Mouse (Mus musculus): ENCODE data around the gene Mcrip1. TPM values are rescaled to one million over a fixed set of nuclear protein-coding genes. Genes with fewer than 3 reads are reported as not detected.
"Not testable (repeated sequence)": the region's sequence is repeated elsewhere in the genome, so short reads cannot be mapped to it uniquely, and the experiment has no call there.

Mcrip1 gene
- polyA plus RNA-seq (2016; fragmentation: Nextera tagmentation; extraction: Ambion mirVana) = 210 and 219 TPM in 2 replicates

DNA sequence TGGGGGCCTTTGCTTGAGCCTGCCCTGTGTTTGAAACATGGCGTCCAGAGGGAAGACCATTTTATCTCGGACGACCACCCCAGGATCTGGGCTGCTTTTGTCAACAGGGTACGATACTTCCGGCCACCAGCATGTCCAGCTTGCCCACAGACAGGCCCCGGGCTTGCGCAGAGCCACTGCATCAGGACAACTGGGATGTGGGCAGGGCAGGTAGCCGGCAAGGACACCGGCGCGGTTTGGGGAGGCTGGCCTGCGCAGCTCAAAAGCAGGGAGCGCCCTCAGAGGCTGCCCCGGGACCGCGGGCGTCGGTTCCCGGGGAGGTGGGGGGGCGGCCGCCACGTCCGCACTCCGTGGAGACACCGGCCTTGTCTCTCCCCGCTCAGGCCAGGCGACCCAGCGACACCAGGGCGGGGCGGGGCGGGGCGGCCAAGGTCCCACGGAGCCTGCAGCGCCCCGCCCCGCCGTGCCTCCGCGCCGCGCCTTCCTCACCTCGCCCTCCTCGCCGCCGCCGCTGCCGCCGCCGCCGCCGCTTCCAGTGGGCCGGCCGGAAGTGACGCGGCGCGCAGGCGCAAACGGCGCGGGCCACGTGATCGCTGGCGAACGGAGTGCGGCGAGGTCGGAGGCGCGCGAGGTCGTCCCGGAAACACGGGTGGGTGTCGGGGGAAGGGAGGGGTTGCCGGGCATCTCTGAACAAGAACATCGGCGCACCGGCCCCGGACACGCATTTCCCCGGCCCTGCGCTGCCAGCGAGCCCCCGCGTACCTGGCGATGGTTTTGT, at the start of gene Mcrip1:
Mcrip1 (minus strand) TSS at position 560 of the 778 bp plus-strand sequence.
- H3K36me3 ChIP-seq = peaks cover 7% of the 10 kb centered on the region
- peak within 1 kb of the TSS; percentile 90 for H3K4me3 ChIP-seq
- peak within 1 kb of the TSS; percentile 94 for H3K4me2 ChIP-seq (replicated peaks)
- H3K27ac ChIP-seq = peak within 1 kb of the TSS; percentile 83
- peaks cover 26% of the 10 kb centered on the region for H3K4me1 ChIP-seq
- H3K27me3 ChIP-seq = no peaks in the 10 kb centered on the region
- H3K9ac ChIP-seq = peak within 1 kb of the TSS; percentile 98
- H3K9me3 ChIP-seq (replicated peaks) = no peaks in the 10 kb centered on the region
- WGBS = under 1% methylated on average over 70 of the region's 87 CpGs
- ATAC-seq (ENCODE audit: low FRiP score) = peak; percentile 87

- Histone ChIP-seq H3K36me3 (peaks cover 52% of the 10 kb centered on the region), H3K27ac (peak overlapping the region; percentile 91)
- ATAC-seq (ENCODE audit: low FRiP score) = no peak
Measured at GRCm38 (mm10) chr11:120598990-120599549, 49.5 kb upstream of the Mcrip1 start.

DNA sequence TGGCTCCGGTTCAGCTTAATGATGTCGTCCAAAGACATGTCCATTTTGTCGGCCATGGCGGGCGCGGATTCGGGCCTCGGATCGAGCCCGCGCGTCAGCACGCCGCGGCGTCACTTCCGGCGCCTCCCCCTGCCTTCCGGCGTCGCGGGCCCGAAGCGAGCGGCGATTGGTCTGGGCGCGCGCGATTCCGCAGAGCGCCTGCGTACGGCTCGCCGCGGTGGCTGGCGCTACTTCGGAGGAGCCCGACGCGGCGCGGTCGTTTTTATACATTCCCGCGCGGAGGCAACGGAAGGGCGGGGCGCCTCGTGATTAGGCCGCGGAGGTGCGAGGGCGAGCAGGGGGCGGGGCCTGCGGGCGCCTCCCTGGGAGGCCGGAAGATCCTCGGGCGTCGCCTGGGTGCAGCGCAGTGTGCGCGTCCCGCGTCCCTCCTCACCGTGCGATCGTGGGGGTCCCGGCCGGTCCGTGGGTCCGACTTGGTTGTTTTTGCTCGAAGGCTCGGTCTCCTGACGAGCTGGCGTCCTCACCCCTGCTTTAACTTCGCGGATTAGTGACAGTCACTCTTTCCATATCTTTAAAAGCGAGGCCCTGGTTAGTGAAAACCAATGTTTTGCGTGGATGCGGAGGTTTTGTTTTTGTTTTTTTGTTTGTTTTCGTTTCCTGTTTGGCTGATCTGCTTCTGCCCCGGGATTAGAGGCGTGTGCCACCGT, 48.9 kb upstream of the Mcrip1 start, which contains the start of the genes Alyref and Anapc11:
Alyref (minus strand) TSS at position 83 of the 707 bp plus-strand sequence.
Anapc11 (plus strand) TSS at position 139 of the 707 bp plus-strand sequence.
- peak; percentile 97 for ATAC-seq (ENCODE audit: low FRiP score)
- under 1% methylated on average over 88 of the region's 88 CpGs for WGBS
- Histone ChIP-seq H3K9me3 (replicated peaks) (no peaks in the 10 kb centered on the region), H3K4me2 (replicated peaks) (peak within 1 kb of the TSS; percentile 96), H3K4me3 (peak within 1 kb of the TSS; percentile 83), H3K27me3 (no peaks in the 10 kb centered on the region), H3K27ac (peak within 1 kb of the TSS; percentile 91), H3K9ac (peak within 1 kb of the TSS; percentile 93), H3K4me1 (peaks cover 21% of the 10 kb centered on the region), H3K36me3 (peaks cover 52% of the 10 kb centered on the region)

More at GRCm38 (mm10) chr11:120598990-120599549, 49.5 kb upstream of the Mcrip1 start:
- peak overlapping the region; percentile 93 for H3K9ac ChIP-seq
- H3K4me1 ChIP-seq = peaks cover 21% of the 10 kb centered on the region
- H3K9me3 ChIP-seq (replicated peaks) = no peaks in the 10 kb centered on the region
- 44% methylated on average over 17 of the region's 17 CpGs for WGBS
- H3K4me3 ChIP-seq = peak overlapping the region; percentile 83
- peak overlapping the region; percentile 96 for H3K4me2 ChIP-seq (replicated peaks)
- H3K27me3 ChIP-seq = no peaks in the 10 kb centered on the region

DNA sequence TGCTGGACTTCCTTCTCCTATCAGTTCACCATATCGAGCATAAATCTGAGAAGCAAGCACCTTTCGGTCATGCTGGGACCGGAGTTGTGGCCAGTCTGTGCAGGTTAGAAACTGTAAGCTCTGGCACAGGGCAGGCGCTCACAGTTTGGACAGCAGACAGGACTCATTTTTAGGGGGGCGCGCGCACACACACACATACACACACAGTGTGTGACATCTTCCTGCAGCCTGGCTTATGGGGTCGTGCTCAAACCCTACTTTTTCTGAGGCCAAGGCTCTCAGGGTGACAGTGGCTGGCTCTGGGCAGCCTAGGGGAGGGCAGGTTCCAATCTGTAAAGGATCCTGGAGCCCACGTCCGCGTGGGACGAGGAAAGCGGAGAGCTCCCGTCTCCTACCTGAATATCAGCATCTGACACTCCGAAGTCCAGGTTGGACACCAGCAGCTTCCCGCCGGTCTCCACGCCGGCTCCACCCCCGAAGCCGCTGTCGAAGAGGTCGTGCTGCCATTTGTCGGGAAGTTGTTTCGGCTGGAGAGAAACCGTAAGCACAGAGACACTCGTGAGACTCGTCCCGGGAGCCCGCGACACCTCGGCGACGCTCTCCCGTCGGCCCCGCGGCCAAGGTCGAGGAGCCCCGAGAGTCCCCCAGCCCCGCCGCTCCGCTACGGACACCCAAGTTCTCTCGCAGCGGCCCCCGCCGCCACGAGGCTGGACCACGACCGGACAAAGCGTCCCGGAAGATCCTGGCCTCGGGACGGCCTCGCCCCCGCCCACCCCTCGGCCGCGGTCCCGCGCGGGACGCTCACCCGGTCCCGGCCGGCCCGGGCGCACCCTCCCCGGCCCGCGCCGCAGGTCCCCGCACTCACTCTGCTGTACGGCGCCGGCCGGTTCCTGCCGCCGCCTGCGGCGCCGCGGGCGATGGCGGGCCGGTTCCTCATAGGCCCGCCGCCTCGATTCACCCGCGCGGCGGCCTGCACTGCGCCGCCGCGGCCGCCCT, 48.0 kb upstream of the Mcrip1 start:
- peak overlapping the region; percentile 96 for H3K4me2 ChIP-seq (replicated peaks)
- peak overlapping the region; percentile 91 for H3K27ac ChIP-seq
- H3K9ac ChIP-seq = peak overlapping the region; percentile 93
- H3K4me1 ChIP-seq = peaks cover 21% of the 10 kb centered on the region
- H3K4me3 ChIP-seq = peak overlapping the region; percentile 83
- no peaks in the 10 kb centered on the region for H3K9me3 ChIP-seq (replicated peaks)
- WGBS = 4% methylated on average over 96 of the region's 99 CpGs
- peak; percentile 81 for ATAC-seq (ENCODE audit: low FRiP score)
- peaks cover 52% of the 10 kb centered on the region for H3K36me3 ChIP-seq
- no peaks in the 10 kb centered on the region for H3K27me3 ChIP-seq

DNA sequence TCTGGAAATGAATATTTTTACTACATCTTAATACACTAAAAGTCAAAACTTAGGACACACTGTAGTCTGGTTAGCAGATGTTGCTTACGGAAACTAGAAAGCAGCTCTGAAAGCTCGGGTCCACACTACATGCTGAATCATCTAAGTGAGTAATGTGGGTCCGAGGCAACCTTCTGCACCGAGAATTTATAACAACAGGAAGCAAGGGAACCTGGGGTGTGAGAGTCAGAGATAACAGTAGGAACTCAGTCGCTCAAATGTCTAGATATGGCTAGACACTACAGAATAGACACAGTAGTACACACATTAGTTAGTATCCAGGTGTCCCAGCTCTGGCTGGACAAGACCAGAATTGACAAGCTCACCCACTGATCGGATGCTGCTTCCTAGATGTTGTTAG, 39.0 kb upstream of the Mcrip1 start:
- H3K4me2 ChIP-seq (replicated peaks) = no peak overlapping the region
- no peak overlapping the region for H3K9ac ChIP-seq
- H3K27ac ChIP-seq = no peak overlapping the region
- ATAC-seq (ENCODE audit: low FRiP score) = no peak
- no peak overlapping the region for H3K4me3 ChIP-seq
- no peaks in the 10 kb centered on the region; the same call in 1 of the 2 replicates for H3K9me3 ChIP-seq (replicated peaks)
- H3K36me3 ChIP-seq = peaks cover 84% of the 10 kb centered on the region
- no peaks in the 10 kb centered on the region for H3K4me1 ChIP-seq
- 97% methylated on average over 6 of the region's 6 CpGs for WGBS
- no peaks in the 10 kb centered on the region for H3K27me3 ChIP-seq

- Histone ChIP-seq H3K4me1 (peaks cover 25% of the 10 kb centered on the region), H3K27ac (no peak overlapping the region), H3K4me3 (no peak overlapping the region), H3K4me2 (replicated peaks) (no peak overlapping the region), H3K9ac (no peak overlapping the region), H3K27me3 (no peaks in the 10 kb centered on the region), H3K9me3 (replicated peaks) (no peaks in the 10 kb centered on the region; the same call in 1 of the 2 replicates), H3K36me3 (peaks cover 55% of the 10 kb centered on the region)
- 89% methylated on average over 1 of the region's 1 CpGs for WGBS
- ATAC-seq (ENCODE audit: low FRiP score) = no peak
Measured at GRCm38 (mm10) chr11:120583937-120584336, 34.4 kb upstream of the Mcrip1 start.

DNA sequence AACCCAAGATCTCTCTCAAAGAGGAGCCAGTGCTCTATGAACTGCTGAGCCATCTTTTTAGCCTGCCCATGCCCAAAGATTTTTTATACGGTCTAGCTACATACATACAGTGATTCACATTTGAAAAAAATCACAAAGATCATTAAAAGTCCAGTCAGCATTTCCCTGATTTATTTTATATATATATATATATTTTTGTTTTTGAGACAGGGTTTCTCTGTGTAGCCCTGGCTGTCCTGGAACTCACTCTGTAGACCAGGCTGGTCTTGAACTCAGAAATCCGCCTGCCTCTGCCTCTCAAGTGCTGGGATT, 33.4 kb upstream of the Mcrip1 start:
- WGBS = 93% methylated on average over 2 of the region's 2 CpGs
- H3K9ac ChIP-seq; H3K4me2 ChIP-seq (replicated peaks); H3K27me3 ChIP-seq; H3K9me3 ChIP-seq (replicated peaks); H3K27ac ChIP-seq; ATAC-seq (ENCODE audit: low FRiP score); H3K4me3 ChIP-seq: not testable (repeated sequence)
- peaks cover 28% of the 10 kb centered on the region for H3K4me1 ChIP-seq
- H3K36me3 ChIP-seq = peaks cover 57% of the 10 kb centered on the region

GRCm38 (mm10) chr11:120582268-120582981, 32.9 kb upstream of the Mcrip1 start:
- Histone ChIP-seq H3K4me1 (peaks cover 28% of the 10 kb centered on the region), H3K27ac (peak overlapping the region; percentile 93), H3K27me3 (no peaks in the 10 kb centered on the region), H3K36me3 (peaks cover 57% of the 10 kb centered on the region), H3K4me3 (peak overlapping the region; percentile 91), H3K9ac (peak overlapping the region; percentile 98), H3K4me2 (replicated peaks) (peak overlapping the region; percentile 90), H3K9me3 (replicated peaks) (no peaks in the 10 kb centered on the region; the same call in 1 of the 2 replicates)
- WGBS = 71% methylated on average over 8 of the region's 8 CpGs
- ATAC-seq (ENCODE audit: low FRiP score) = 0 out of 2 replicates have a peak, but pooled peaks have one; percentile 5

DNA sequence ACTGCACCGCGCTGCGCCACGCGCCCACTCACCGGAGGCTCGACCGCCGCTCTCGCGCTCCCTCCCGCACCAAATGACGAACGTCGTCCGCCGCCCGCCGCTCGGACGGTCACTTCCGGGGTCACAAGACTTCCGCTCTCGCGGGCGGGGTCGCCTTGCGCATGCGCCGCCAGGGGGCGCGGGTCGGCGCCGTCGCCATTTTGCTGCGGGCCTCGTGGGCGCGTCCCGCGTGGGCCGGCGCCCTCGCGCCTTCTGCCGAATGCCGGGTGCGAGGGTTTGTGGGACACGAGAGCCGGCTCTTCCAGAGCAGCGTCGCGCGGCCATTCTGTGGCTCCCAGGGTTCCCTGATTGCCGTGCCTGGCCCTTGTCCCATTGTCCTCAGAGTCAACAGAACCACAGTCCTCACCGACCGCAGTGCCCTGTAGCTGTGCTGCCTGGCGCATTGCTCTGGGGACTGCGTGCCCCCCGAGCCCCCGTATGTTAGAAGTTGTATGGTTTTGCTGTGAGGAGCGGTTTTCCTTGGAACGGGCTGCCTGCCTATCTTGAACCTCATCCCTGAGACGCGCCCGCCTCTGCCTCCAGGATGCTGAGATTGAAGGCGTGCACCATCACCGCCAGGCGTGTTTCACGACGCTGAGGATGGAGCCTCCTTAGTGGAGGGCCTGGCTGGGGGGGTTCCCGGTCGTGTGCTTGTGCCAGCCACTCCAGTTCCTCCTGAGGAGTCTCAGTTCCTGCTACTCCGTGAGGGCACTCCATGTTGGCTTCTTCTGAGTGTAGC, 32.2 kb upstream of the Mcrip1 start, which contains the start of gene Arhgdia:
Arhgdia (minus strand) TSS at position 135 of the 778 bp plus-strand sequence.
- ATAC-seq (ENCODE audit: low FRiP score) = peak; percentile 65
- Histone ChIP-seq H3K9me3 (replicated peaks) (no peaks in the 10 kb centered on the region; the same call in 1 of the 2 replicates), H3K9ac (peak within 1 kb of the TSS; percentile 98), H3K4me3 (peak within 1 kb of the TSS; percentile 91), H3K4me1 (peaks cover 28% of the 10 kb centered on the region), H3K27ac (peak within 1 kb of the TSS; percentile 93), H3K36me3 (peaks cover 56% of the 10 kb centered on the region), H3K4me2 (replicated peaks) (peak within 1 kb of the TSS; percentile 90), H3K27me3 (no peaks in the 10 kb centered on the region)
- WGBS = 5% methylated on average over 68 of the region's 75 CpGs

GRCm38 (mm10) chr11:120580871-120581331, 31.4 kb upstream of the Mcrip1 start:
- H3K36me3 ChIP-seq = peaks cover 48% of the 10 kb centered on the region

More at GRCm38 (mm10) chr11:120580871-120581331, 31.4 kb upstream of the Mcrip1 start:
- H3K9me3 ChIP-seq (replicated peaks) = no peaks in the 10 kb centered on the region; the same call in 1 of the 2 replicates
- H3K27ac ChIP-seq = peak overlapping the region; percentile 93
- peak overlapping the region; percentile 91 for H3K4me3 ChIP-seq
- H3K27me3 ChIP-seq = no peaks in the 10 kb centered on the region
- H3K4me1 ChIP-seq = peaks cover 28% of the 10 kb centered on the region
- ATAC-seq (ENCODE audit: low FRiP score) = peak; percentile 38
- peak overlapping the region; percentile 90 for H3K4me2 ChIP-seq (replicated peaks)
- H3K9ac ChIP-seq = peak overlapping the region; percentile 98
- under 1% methylated on average over 35 of the region's 44 CpGs for whole genome bisulfite sequencing

Measured in hindbrain, embryonic 12.5 days (tissue).